Mouse (Mus musculus) left cerebral cortex, adult 2 months (tissue): ENCODE results near the gene Atg3. TPM values are rescaled to one million over a fixed set of nuclear protein-coding genes. Genes with fewer than 3 reads are reported as not detected.

Source experiments
- DNase-seq, 2 experiments: peaks; one replicate each; pipeline ENCODE4 v3.0.0; 2021 to 2022; ENCODE audit warnings: low spot score in 2 of 2, mixed read lengths in 1 of 2; ENCODE audit errors: extremely low spot score in 1 of 2
- H3K27ac ChIP-seq: fragments of 200-600 bp; 2 replicates; pipeline ENCODE4 v1.8.1; 2022
- H3K4me3 ChIP-seq: fragments of 200-600 bp; 2 replicates; pipeline ENCODE4 v1.8.1; 2022
- CTCF ChIP-seq: fragments of 200-600 bp; IDR thresholded peaks from 2 replicates; pipeline ENCODE4 v1.8.1; 2022; ENCODE audit warnings: antibody characterized with exemption, mild to moderate bottlenecking, moderate library complexity
- intact Hi-C: fragments of 180-260 bp; cut with DNase I; formaldehyde crosslinking; loops from one replicate; pipeline ENCODE4 v1.15.1; 2025
- long read RNA-seq, 2 experiments: library from polyadenylated mRNA; stranded (forward); transcript quantifications; one replicate each; pipeline ENCODE4 v2.0.0; 2021; ENCODE audit warnings: borderline mapping rate in 2 of 2
- total RNA-seq, 2 experiments: library from RNA; stranded (reverse); gene quantifications; 2 replicates each; pipeline ENCODE4 v1.2.3; 2021

Gene Atg3
- 10 to 100 TPM; 42.0 to 47.0 TPM for total RNA-seq
- long read RNA-seq, experiment 1, transcript Atg3-201 (12 exons, 2,057 nt): major isoform, 78 of 92 reads
- long read RNA-seq, experiment 1, partial matches to known transcripts: 12 of 92 reads
- long read RNA-seq, experiment 1, other reads (novel, unspliced or antisense): 2 of 92 reads
- long read RNA-seq, experiment 2, transcript Atg3-201 (12 exons, 2,057 nt): major isoform, 39 of 50 reads
- long read RNA-seq, experiment 2, partial matches to known transcripts: 11 of 50 reads
- long read RNA-seq, experiment 2, other reads (novel, unspliced or antisense): 0 of 50 reads

DNA sequence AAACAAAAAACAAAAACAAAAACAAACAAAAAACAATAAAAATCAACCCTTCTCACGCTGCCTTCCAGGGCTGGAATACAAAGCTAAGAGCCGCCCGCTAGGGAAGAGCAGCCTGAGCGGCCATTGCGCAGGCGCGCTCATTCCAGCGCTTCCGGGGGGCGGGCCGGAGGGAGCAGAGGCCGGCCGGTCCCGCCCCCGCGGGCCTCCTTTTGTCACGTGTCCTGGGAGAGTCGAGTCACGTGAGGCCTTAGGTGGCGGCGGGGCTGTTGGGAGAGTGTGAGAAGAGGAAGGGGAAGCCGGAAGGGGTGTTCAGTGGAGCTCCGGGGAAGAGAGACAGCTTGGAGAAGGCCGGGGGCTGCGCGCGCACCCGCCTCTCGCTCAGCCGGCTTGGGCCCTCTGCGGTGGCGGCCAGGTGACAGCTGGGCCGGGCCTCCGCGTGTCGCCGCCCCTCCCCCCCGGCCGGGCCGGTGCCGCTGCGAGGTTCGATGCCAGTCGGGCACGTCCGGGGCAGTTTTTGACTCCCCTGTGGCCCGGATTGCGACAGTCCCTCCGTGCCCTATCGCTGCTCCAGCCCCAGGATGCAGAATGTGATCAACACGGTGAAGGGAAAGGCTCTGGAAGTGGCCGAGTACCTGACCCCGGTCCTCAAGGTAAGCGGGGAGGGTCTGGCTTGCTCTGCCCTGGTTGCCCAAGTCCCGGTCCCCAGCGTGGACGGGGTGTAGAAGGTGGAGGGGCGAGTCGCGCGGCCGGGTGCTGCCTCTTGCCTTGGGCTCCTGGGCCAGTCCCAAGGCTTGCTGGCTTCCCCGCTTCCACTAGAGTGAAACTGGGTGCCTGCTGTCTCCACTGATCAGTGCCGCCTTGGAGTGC, at the start of gene Atg3, which contains the start of gene Slc35a5:
TSS of gene Atg3 (plus strand) at position 264 of the 867 bp plus-strand sequence.
TSS of gene Slc35a5 (minus strand) at position 185 of the 867 bp plus-strand sequence.
- intact Hi-C loops: no loop called here

GRCm38 (mm10) chr16:45110498-45110897, 48.1 kb upstream of the Atg3 start:
- Histone ChIP-seq H3K27ac (no peak overlapping the region), H3K4me3 (no peak overlapping the region)
- TF ChIP-seq CTCF: no peak
- intact Hi-C loops: no loop called here
- no peak for DNase-seq

More for the DNA sequence above, at the start of gene Atg3, which contains the start of gene Slc35a5:
- Histone ChIP-seq H3K27ac (peak within 1 kb of the TSS; percentile 96), H3K4me3 (peak within 1 kb of the TSS; percentile 92)
- TF ChIP-seq CTCF: no peak; the same call in 1 of the 2 replicates
- DNase-seq: peak; percentile 93 to 95

DNA sequence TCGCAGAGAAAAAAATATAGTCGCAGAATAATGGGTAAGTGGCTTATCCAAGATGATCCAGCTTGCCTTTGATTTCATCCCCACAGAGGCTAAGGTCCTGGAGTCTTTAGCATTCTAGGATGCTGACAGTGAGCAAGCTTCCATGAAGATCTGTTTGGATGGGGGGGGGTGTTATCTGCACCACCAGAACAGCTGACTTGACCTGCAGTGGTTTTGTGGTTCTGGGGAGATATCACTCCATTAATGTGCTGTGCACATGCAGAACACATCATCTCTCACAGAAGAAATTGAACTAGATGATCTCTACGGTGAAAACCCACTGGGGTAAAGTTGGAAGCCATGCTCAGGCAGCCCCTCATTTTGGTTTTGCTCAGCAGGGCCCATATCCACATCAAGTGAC, 41.4 kb upstream of the Atg3 start:
- Histone ChIP-seq H3K27ac (no peak overlapping the region), H3K4me3 (no peak overlapping the region)
- no peak for TF ChIP-seq CTCF
- DNase-seq: no peak
- intact Hi-C loops: no loop called here

DNA sequence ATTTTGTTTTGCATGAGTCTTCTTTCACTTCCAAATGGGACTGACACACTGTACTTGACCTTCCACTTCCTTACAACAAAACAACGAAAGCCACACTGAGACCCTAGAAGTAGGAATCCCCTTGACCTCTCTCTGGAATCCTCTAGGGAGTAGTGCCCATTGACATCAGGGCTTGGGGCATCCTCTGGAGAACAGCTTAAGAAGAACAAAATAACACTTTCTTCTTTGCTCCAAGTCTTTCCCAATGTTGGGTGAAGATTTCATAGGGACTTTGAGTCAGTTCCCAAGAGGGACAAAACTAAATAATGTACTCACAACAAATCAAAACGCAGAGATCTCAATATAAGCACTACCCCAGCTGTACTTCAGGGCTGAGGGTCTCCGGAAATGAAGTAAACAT, 39.8 kb upstream of the Atg3 start:
- no peak for DNase-seq
- no peak for TF ChIP-seq CTCF
- intact Hi-C loops: no loop called here
- Histone ChIP-seq H3K27ac (no peak overlapping the region), H3K4me3 (no peak overlapping the region)

DNA sequence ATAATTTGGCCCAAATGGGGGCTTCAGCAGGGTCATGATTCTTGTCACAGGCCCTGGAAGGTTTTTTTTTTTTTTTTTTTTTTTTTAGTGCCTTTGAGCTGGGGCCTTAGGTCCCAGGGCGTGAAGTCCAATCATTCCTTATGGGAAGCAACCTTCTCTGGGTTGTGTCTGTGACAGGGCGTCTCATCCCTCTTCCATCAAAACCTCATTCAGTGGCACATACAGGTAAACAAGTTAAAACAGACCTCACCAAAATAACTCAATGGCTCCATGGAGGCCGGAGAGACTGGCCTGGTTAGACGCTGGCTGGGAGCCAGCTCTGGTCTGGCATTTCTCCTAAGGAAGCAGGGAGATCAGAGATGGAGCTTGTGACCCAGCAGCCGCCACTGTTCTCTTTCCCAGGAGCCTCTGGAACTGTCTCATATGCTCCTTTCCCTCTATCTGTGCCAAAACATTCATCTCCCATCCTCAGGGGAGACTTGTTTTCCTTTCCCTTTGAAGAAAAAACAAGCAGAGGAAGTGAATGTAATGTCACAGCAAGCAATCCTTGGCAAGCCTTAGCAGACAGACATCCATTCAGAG, 37.6 kb upstream of the Atg3 start:
- H3K27ac ChIP-seq: no peak overlapping the region
- H3K4me3 ChIP-seq: no peak overlapping the region
- DNase-seq: peak in 1 of 2 experiments; percentile 20
- intact Hi-C loops: loop anchor here (10.0 kb wide), 2 partner anchors 156 to 356 kb away; partner anchors contain the start of gene Cd200r1
- TF ChIP-seq CTCF: no peak

DNA sequence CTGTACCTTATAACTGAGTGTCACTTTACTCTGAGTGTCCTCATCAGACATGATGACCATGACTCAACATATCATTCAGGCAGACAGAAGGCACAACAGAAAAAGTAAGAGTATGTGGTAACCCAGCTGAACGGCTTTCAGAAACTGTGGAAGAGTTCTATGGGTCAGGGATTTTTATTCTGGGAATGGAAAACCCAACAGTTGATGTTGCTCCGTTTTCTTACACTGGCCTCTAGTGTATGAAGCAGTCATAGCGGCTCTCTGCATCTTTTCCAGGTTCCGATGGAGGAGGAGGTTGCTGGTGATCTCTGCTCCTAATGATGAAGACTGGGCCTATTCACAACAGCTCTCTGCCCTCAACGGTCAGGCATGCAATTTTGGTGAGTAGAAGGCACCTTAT, 36.0 kb upstream of the Atg3 start:
- peak; percentile 69 for TF ChIP-seq CTCF
- Histone ChIP-seq H3K4me3 (no peak overlapping the region), H3K27ac (no peak overlapping the region)
- intact Hi-C loops: loop anchor here (2.0 to 10.0 kb wide), 3 partner anchors 30 to 358 kb away; partner anchors contain the start of genes Ccdc80 and Cd200r1
- peak in 1 of 2 experiments; percentile 20 for DNase-seq

- TF ChIP-seq CTCF: no peak
- no peak for DNase-seq
- intact Hi-C loops: loop anchor here (1.0 to 10.0 kb wide), 3 partner anchors 160 to 399 kb away; partner anchors contain the start of gene Cd200r1
- H3K27ac ChIP-seq: no peak overlapping the region
- H3K4me3 ChIP-seq: no peak overlapping the region
Measured at GRCm38 (mm10) chr16:45124230-45125203, 34.1 kb upstream of the Atg3 start.

GRCm38 (mm10) chr16:45127936-45128710, 30.5 kb upstream of the Atg3 start:
- TF ChIP-seq CTCF: no peak
- Histone ChIP-seq H3K4me3 (no peak overlapping the region), H3K27ac (peak overlapping the region; percentile 56; the same call in 1 of the 2 replicates)
- intact Hi-C loops: loop anchor here (10.0 kb wide), 2 partner anchors 163 to 363 kb away; partner anchors contain the start of gene Cd200r1
- DNase-seq: peak; percentile 26 to 47

- peak; percentile 31 for TF ChIP-seq CTCF
- Histone ChIP-seq H3K4me3 (no peak overlapping the region), H3K27ac (no peak overlapping the region)
- intact Hi-C loops: no loop called here
- no peak for DNase-seq
Measured at GRCm38 (mm10) chr16:45141711-45142110, 16.9 kb upstream of the Atg3 start.

- no peak overlapping the region for H3K4me3 ChIP-seq
- H3K27ac ChIP-seq: no peak overlapping the region
- peak; percentile 26 for TF ChIP-seq CTCF
- no peak for DNase-seq
- intact Hi-C loops: no loop called here
Measured at GRCm38 (mm10) chr16:45142565-45142964, 16.0 kb upstream of the Atg3 start.
